Mouse (Mus musculus) forelimb bud, embryonic 11.5 days (tissue): ENCODE measurements around the gene Xylt1.

Experiments used
- DNase-seq: peaks from one replicate; pipeline ENCODE4 v3.0.0-alpha.2; 2012; ENCODE audit warnings: low read depth, low spot score

Xylt1 gene

DNA sequence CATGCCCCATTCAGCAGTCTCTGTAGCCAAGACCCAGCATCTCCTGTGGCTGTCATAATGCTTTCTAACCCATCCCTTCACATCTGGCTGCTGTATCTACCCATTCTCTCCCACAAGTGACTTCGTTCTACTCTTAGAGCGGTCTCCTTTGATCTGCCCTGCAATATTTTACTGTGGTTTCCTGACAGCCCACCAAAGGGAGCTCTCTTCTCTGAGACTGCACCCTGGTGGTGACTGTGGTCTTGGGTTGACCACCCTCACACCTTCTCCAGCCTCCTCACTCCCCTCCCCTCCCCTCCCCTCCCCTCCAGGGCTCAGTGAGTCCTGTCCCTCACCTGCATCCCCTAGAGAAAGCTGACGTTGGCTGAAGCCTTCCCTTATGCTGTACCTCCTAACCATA is 178.3 kb downstream of the Xylt1 start:
- DNase-seq = no peak

- DNase-seq = no peak
Observed at GRCm38 (mm10) chr7:117563939-117564499, 183.2 kb downstream of the Xylt1 start.

- no peak for DNase-seq
Observed at GRCm38 (mm10) chr7:117564627-117565026, 183.8 kb downstream of the Xylt1 start.

DNA sequence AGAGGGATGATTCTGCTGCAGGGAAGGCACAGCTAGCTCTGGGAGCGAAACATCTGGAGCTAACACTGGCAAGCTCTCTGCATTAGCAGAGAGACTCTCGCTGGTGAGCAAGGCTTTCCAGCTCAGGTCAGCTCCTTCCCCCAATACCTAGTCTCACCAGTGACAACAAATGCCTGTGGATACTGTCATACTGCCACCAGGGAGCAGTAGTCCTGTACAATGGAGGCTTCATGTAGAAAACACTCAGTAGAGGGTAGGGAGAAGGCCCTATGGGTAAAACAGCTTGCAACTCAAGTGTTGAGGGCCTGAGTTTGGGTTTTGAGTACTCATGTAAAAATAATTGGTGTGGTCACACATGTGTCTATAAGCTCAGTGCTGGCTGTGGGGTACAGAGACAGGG is 185.3 kb downstream of the Xylt1 start:
- DNase-seq = no peak

DNA sequence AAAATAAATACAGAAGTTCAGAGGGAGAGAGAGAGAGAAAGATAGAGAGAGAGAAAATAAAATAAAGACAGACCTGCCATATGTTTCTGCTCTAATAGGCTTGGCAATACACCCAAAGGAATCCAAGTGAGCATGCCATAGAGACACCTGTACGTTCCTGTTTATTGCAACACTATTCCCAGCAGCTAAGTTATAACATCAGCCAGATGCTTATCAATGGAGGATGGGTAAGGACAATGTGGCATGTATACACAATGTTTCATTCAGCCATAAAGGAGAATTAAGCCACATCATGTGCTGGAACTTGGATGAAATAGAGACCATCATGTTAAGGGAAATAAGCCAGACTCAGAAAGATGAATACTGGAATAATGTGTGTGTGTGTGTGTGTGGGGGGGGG is 186.1 kb downstream of the Xylt1 start:
- DNase-seq = no peak

GRCm38 (mm10) chr7:117567252-117567651 is 186.5 kb downstream of the Xylt1 start:
- no peak for DNase-seq

DNA sequence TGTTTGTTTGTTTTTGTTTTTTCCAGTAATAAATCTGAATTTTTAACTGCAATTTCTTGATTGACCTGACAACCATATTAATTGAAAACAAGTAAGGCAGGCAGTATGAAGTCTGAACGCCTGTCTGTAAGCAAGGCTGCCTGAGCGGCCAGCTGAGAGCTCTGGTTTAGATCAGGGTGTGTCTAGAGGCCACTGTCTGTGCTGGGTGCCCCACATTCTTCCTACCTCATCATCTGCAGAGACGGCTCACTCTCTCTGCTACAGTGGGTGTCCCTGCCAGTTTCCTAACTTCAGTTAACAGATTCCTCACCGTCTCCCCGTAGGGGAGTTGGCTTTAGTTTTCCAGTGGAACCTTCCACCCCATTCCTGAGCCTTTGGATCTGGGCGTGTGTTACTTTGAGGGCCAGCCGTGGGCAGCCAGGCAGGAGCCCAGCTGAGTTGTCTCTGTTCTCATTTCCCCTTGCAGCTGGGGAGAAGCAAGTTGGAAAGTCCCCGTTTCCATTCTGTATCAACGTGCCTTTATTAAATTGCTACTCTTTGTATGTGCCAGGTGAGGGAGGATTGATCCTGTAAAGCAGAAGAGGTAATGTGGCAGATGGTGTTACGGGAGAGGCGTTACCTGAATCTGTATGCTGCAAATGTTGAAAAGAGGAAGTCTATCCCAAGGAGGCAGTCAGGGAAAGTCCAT is 187.0 kb downstream of the Xylt1 start:
- no peak for DNase-seq

DNA sequence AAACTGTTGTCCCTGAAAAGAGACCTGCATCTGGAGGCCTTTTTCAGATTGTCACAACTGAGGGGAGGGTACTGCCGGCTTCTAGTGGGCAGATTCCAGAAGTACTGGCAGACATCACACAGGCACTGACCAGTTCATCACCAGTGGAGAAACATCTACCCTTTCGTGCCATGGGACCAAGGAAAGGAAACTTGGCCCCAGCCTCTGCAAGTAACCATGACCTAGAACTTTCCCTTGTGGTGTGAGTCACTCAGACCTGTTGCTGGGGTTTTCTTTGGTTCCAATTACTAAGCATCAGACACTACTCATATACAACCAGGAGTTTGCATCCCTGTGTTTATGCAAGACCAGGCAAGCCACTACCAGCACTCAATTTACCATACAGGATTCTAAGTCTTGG is 190.4 kb downstream of the Xylt1 start:
- no peak for DNase-seq

- no peak for DNase-seq
Observed at GRCm38 (mm10) chr7:117571713-117572112, 190.9 kb downstream of the Xylt1 start.

DNA sequence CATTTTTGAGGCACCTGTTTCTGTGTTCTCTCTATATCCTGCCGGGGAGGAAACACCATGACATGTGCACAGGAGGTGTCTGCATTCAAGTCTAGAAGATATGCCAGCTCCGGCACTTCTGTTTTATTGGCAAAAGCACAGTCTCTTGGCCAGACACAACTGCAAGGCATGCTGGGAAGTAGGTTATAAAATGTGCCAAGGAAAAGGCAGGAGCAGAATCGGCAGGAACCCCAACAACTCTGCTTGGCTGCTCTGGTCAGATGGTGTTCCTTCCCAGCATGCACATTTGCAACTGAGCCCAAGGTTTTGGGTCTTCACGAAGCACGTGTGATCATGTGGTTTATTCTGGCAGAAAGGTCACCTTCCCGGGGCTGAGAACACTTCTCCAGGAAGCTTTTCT is 192.4 kb downstream of the Xylt1 start:
- no peak for DNase-seq

DNA sequence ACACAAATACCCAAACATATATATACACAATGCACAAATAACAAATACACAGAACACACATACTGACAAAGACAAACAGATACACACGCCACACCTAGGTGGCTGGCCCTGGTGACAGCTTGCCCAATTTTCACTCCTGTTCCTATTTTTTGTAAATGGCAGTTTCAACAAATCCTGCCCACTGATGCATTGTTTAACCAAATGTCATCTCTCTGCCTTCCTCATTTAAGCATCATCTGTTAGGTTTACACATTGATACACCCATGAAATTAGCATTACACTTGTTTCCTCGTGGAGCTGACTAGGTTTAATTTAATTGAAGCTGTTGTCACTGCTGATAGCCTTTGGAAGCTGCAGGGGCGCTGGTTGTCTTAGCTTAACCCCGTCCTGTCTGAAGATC is 194.6 kb downstream of the Xylt1 start:
- no peak for DNase-seq

DNA sequence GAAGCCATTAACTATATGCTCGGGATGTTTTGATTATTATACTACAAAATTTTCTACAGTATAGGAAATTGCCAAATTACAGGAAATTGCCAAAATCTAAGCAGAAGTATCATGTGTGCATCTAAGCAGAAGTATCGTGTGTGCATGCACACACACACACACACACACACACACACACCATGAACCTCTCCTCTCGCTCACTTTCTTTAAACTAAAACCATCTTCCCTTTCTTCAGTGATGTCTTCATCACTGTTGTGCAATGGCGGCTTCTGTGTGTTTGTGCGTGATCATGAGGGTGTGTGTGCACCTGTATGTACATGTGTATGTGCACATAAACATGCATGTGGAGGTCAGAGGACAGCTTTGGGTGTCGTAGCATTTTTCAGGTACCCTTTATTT is 196.3 kb downstream of the Xylt1 start:
- no peak for DNase-seq

DNA sequence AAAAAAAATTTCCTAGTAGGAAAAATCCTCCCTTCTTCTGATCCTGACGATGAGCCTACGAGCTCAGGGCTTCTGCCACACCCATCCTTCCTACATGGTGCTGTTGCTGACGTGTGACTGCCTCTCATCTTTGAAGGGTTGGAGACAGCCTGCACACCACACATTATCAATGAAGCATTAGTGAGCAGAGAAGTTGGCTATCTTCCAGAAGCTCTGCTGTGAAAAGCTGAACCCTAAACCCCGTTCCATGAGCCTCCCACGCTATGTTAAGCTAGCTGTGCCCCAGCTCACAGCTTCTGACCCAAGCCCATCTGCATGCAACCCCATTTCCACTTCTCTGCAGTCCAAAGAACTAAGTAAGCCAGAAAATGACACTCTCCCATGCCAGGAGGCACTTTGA is 204.4 kb downstream of the Xylt1 start:
- DNase-seq = no peak

DNA sequence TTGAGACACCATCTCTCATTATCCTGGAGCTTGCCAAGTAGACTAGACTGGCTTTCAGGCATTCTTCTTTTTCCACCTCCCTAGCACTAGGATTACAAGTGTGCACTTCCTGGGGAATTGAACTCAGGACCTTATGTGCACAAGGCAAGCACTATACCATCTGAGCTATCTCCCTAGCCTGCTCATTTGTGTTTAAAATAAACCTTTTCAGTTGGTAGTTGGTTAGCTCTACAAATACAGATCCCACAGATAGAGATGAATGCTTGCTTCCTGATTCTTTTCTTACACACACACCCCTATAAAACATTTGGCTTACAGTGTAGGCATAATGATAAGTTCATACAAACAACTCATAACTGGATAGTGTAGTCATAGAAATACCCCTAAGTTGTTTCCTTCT is 206.0 kb downstream of the Xylt1 start:
- DNase-seq = no peak

DNA sequence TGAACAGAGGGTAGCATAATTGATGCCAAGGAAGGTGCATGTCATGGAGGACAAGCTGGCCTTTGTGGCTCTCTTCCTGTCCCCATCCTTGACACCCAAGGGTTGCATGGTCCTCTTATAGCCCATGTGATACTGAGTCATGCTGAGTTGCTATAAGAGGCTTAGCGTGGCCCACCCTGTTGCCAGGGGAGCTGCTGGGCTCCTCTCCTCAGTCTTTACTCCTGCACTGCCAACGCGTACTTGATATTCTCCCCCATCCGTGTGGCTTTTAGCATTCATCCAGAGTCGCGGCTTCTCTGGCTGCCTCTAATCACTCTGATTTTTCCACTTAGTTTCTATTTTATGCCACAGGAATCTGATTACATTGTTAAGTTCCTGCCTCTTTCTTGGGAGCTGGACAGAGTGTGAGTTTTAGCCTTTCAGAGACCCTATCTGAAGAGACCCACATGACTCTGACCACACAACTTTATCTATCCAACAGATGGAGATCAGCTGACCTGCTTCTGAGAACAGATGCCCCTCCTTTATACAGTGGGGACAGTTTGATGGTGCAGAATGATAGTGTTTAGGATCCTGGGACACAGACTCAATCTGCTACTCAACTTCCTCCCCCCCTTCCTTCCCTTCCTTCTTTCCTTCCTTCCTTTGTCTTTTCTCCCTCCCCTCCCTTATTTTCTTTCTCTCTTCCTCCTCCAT is 206.6 kb downstream of the Xylt1 start:
- DNase-seq = no peak

DNA sequence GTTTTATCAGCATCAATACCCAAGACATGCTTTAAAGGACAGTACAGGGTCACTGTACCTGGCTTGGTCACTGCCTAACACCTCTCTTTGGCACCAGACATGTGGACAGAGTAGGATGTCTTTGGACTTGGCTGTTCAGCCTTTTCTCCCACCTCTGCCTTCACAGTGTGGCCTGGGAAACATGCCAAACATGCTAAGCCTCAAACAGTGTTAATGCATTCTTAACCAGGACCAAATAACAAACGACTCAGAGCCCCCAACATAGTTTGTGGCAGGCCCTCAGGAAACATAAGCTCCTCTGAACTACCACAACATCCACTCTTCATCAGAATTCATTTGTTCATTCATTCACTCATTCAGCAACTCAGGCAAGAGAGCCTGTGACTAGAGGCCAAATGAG is 207.6 kb downstream of the Xylt1 start:
- DNase-seq = no peak

DNA sequence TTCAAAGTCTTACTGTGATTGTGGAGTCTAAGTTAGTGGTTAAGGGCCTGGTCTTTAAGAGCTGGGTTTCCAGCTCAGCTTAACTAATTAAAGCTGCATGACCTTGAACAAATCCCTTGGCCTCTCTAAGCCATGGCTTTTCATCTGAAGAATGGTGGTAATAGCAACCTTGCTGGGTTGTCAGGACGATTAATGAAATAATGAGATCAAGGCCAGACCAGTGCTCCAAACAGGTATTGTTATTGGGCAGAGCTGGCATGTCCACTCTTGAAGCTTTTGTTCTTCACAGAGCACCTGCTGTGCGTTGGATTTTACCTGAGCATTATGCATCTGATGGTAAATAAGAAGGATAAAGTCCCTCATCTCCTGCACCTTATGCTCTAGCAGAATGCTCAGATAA is 208.6 kb downstream of the Xylt1 start:
- no peak for DNase-seq

GRCm38 (mm10) chr7:117589820-117590219 is 209.0 kb downstream of the Xylt1 start:
- no peak for DNase-seq

- DNase-seq = no peak
Observed at GRCm38 (mm10) chr7:117594191-117594590, 213.4 kb downstream of the Xylt1 start.

DNA sequence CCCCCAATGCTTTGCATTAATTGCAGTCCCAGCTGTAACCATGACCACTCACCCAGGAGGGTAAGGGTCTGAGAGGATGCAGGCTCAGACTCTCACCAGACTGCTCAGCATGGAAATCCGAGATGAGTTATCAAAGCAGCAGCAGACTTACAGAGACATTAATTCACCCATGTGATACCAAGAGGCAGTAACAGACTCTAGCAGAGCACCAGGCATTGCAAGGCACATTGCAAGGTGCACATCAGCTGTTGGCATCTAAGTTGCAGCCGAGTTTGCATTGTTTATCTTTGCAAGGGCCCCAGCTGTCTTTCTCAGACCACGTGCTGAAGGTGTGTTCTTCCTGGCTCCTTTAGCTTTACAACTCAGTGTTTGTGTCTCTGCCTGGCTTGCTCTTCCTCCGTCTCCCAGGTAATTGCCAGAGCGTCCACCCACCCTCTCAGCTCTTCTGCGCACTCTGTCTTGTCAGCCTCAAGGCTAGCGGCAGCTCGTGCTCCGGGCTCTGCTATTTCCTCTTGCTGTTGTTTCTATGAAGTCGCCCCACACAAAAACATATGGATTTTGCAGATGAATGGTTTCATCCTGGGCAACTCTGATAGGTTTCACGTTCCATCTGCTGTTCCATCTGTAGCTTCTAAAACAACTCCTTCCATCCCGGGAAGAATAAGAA is 214.4 kb downstream of the Xylt1 start:
- DNase-seq = no peak

DNA sequence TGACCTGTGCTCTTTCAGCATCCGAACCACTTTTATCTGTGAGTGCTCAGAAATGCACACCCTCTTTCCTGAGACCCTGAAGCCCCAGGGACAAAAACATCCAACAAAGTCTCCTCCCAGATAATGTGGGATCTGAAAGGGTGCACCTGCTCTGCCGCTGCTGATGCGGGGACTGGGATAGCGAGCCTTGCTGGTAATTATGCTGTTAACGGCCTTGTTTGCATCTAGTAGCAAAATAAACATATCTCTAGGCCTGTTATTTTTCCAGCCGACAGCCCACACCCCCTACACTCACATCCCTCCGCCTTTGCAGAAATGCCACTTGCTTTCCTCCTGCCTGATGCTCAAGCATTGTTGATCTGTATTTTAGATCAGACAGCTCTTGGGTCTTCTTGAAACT is 219.7 kb downstream of the Xylt1 start:
- DNase-seq = no peak

DNA sequence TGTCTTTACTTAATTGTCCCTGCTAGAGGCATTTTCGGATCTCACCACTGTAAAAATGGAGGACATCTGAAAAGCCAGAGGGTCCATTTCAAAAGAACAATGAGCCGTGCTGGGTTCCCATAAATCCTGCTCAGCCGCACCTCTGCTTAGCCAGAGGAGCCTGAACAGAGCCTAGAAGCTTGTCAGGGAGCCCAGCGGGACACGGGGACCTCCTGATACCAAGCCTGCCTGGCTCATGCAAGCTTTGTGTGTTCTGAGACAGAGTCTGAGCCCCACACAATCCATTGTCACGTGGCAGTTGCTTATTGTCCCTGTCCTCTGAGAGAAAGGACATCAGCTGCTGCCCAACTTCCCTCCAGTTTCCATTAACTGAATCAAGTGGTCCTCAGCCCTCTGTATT is 229.7 kb downstream of the Xylt1 start:
- no peak for DNase-seq
